Mouse (Mus musculus): ENCODE results near the gene Mecr.
"Not testable (repeated sequence)": the region's sequence is repeated elsewhere in the genome, so short reads cannot be mapped to it uniquely, and the experiment has no call there.

Gene Mecr

GRCm38 (mm10) chr4:131843290-131843743, at the start of gene Mecr:
Mecr (plus strand) TSS chr4:131843470.
- in situ Hi-C loops (cut with MboI; ENCODE audit: low pct_unique_long_range_greater_than_20kb in 1 of 2, low sequenced_read_pairs in 2 of 2, unreplicated experiment in 1 of 2) = no loop called here

GRCm38 (mm10) chr4:131796312-131797080, 46.8 kb upstream of the Mecr start:
- in situ Hi-C loops (cut with MboI; ENCODE audit: low pct_unique_long_range_greater_than_20kb in 1 of 2, low sequenced_read_pairs in 2 of 2, unreplicated experiment in 1 of 2) = no loop called here

- in situ Hi-C loops (cut with MboI; ENCODE audit: low pct_unique_long_range_greater_than_20kb in 1 of 2, low sequenced_read_pairs in 2 of 2, unreplicated experiment in 1 of 2) = no loop called here
Observed at GRCm38 (mm10) chr4:131797483-131797882, 45.8 kb upstream of the Mecr start.

- in situ Hi-C loops (cut with MboI; ENCODE audit: low pct_unique_long_range_greater_than_20kb in 1 of 2, low sequenced_read_pairs in 2 of 2, unreplicated experiment in 1 of 2) = no loop called here
Observed at GRCm38 (mm10) chr4:131797920-131798319, 45.4 kb upstream of the Mecr start.

- in situ Hi-C loops (cut with MboI; ENCODE audit: low pct_unique_long_range_greater_than_20kb in 1 of 2, low sequenced_read_pairs in 2 of 2, unreplicated experiment in 1 of 2) = no loop called here
Observed at GRCm38 (mm10) chr4:131798968-131799367, 44.3 kb upstream of the Mecr start.

- in situ Hi-C loops (cut with MboI; ENCODE audit: low pct_unique_long_range_greater_than_20kb in 1 of 2, low sequenced_read_pairs in 2 of 2, unreplicated experiment in 1 of 2) = no loop called here
Observed at GRCm38 (mm10) chr4:131803846-131804245, 39.4 kb upstream of the Mecr start.

GRCm38 (mm10) chr4:131804732-131805131, 38.5 kb upstream of the Mecr start:
- in situ Hi-C loops (cut with MboI; ENCODE audit: low pct_unique_long_range_greater_than_20kb in 1 of 2, low sequenced_read_pairs in 2 of 2, unreplicated experiment in 1 of 2) = not testable (repeated sequence)

- in situ Hi-C loops (cut with MboI; ENCODE audit: low pct_unique_long_range_greater_than_20kb in 1 of 2, low sequenced_read_pairs in 2 of 2, unreplicated experiment in 1 of 2) = no loop called here
Observed at GRCm38 (mm10) chr4:131805255-131805654, 38.0 kb upstream of the Mecr start.

GRCm38 (mm10) chr4:131812458-131812857, 30.8 kb upstream of the Mecr start:
- in situ Hi-C loops (cut with MboI; ENCODE audit: low pct_unique_long_range_greater_than_20kb in 1 of 2, low sequenced_read_pairs in 2 of 2, unreplicated experiment in 1 of 2) = no loop called here

- in situ Hi-C loops (cut with MboI; ENCODE audit: low pct_unique_long_range_greater_than_20kb in 1 of 2, low sequenced_read_pairs in 2 of 2, unreplicated experiment in 1 of 2) = no loop called here
Observed at GRCm38 (mm10) chr4:131813798-131814197, 29.5 kb upstream of the Mecr start.

GRCm38 (mm10) chr4:131814869-131815268, 28.4 kb upstream of the Mecr start:
- in situ Hi-C loops (cut with MboI; ENCODE audit: low pct_unique_long_range_greater_than_20kb in 1 of 2, low sequenced_read_pairs in 2 of 2, unreplicated experiment in 1 of 2) = no loop called here

- in situ Hi-C loops (cut with MboI; ENCODE audit: low pct_unique_long_range_greater_than_20kb in 1 of 2, low sequenced_read_pairs in 2 of 2, unreplicated experiment in 1 of 2) = no loop called here
Observed at GRCm38 (mm10) chr4:131815774-131816173, 27.5 kb upstream of the Mecr start.

- in situ Hi-C loops (cut with MboI; ENCODE audit: low pct_unique_long_range_greater_than_20kb in 1 of 2, low sequenced_read_pairs in 2 of 2, unreplicated experiment in 1 of 2) = no loop called here
Observed at GRCm38 (mm10) chr4:131818926-131819325, 24.3 kb upstream of the Mecr start.

- in situ Hi-C loops (cut with MboI; ENCODE audit: low pct_unique_long_range_greater_than_20kb in 1 of 2, low sequenced_read_pairs in 2 of 2, unreplicated experiment in 1 of 2) = loop anchor here in 1 of 2 experiments (5.0 kb wide), 1 partner anchor 34 kb away; no protein-coding TSS in a partner anchor
Observed at GRCm38 (mm10) chr4:131821161-131821731, 22.0 kb upstream of the Mecr start.

- in situ Hi-C loops (cut with MboI; ENCODE audit: low pct_unique_long_range_greater_than_20kb in 1 of 2, low sequenced_read_pairs in 2 of 2, unreplicated experiment in 1 of 2) = loop anchor here in 1 of 2 experiments (5.0 kb wide), 1 partner anchor 35 kb away; no protein-coding TSS in a partner anchor
Observed at GRCm38 (mm10) chr4:131822583-131822982, 20.7 kb upstream of the Mecr start.

GRCm38 (mm10) chr4:131824939-131825338, 18.3 kb upstream of the Mecr start:
- in situ Hi-C loops (cut with MboI; ENCODE audit: low pct_unique_long_range_greater_than_20kb in 1 of 2, low sequenced_read_pairs in 2 of 2, unreplicated experiment in 1 of 2) = loop anchor here in 1 of 2 experiments (5.0 kb wide), 1 partner anchor 38 kb away; no protein-coding TSS in a partner anchor

GRCm38 (mm10) chr4:131825830-131826229, 17.4 kb upstream of the Mecr start:
- in situ Hi-C loops (cut with MboI; ENCODE audit: low pct_unique_long_range_greater_than_20kb in 1 of 2, low sequenced_read_pairs in 2 of 2, unreplicated experiment in 1 of 2) = no loop called here

- in situ Hi-C loops (cut with MboI; ENCODE audit: low pct_unique_long_range_greater_than_20kb in 1 of 2, low sequenced_read_pairs in 2 of 2, unreplicated experiment in 1 of 2) = no loop called here
Observed at GRCm38 (mm10) chr4:131826905-131827304, 16.4 kb upstream of the Mecr start.

- in situ Hi-C loops (cut with MboI; ENCODE audit: low pct_unique_long_range_greater_than_20kb in 1 of 2, low sequenced_read_pairs in 2 of 2, unreplicated experiment in 1 of 2) = no loop called here
Observed at GRCm38 (mm10) chr4:131829123-131829522, 14.1 kb upstream of the Mecr start.
